Mouse (Mus musculus) neural tube, embryonic 13.5 days (tissue): Measurements from ENCODE around the gene Cep104. TPM values are rescaled to one million over a fixed set of nuclear protein-coding genes. Genes with fewer than 3 reads are reported as not detected.

ENCODE experiments used
- ATAC-seq: fragments of 200-750 bp; cut with Nextera tagmentation; 2 replicates; pipeline ENCODE4 v1.8.0; 2017; ENCODE audit warnings: low read depth, mild to moderate bottlenecking, moderate TSS enrichment, moderate library complexity
- H3K27ac ChIP-seq: fragments of 300-500 bp; sonication (generic); replicated peaks from 2 replicates; pipeline ENCODE4 v1.5.1; 2015; ENCODE audit warnings: moderate library complexity, mild to moderate bottlenecking, inconsistent platforms
- H3K27me3 ChIP-seq: fragments of 300-500 bp; sonication (generic); 2 replicates; pipeline ENCODE4 v1.6.1; 2015; ENCODE audit warnings: mild to moderate bottlenecking, inconsistent platforms
- H3K36me3 ChIP-seq: fragments of 300-500 bp; sonication (generic); 2 replicates; pipeline ENCODE4 v1.6.1; 2015; ENCODE audit warnings: mild to moderate bottlenecking, inconsistent platforms
- H3K4me1 ChIP-seq: fragments of 300-500 bp; sonication (generic); replicated peaks from 2 replicates; pipeline ENCODE4 v1.6.1; 2015; ENCODE audit warnings: inconsistent platforms
- H3K4me2 ChIP-seq: fragments of 300-500 bp; sonication (generic); 2 replicates; pipeline ENCODE4 v1.6.1; 2015; ENCODE audit warnings: inconsistent platforms, mild to moderate bottlenecking, moderate library complexity
- H3K4me3 ChIP-seq: fragments of 300-500 bp; sonication (generic); 2 replicates; pipeline ENCODE4 v1.5.1; 2015; ENCODE audit warnings: mild to moderate bottlenecking, inconsistent platforms
- H3K9ac ChIP-seq: fragments of 300-500 bp; sonication (generic); 2 replicates; pipeline ENCODE4 v1.6.1; 2015; ENCODE audit warnings: moderate library complexity, mild to moderate bottlenecking, inconsistent platforms
- H3K9me3 ChIP-seq: fragments of 300-500 bp; sonication (generic); 2 replicates; pipeline ENCODE4 v1.6.1; 2016; ENCODE audit warnings: inconsistent platforms
- WGBS: fragments of 180-500 bp; shearing (Covaris S2); methylation state at CpG from one replicate; pipeline ENCODE4 v1.1.7; 2015; 5-methylcytosine and 5-hydroxymethylcytosine counted together
- polyA plus RNA-seq: library from polyadenylated mRNA; unstranded; fragments of >200 nt; fragmentation: Nextera tagmentation; extraction: Ambion mirVana; gene quantifications from 2 replicates; pipeline ENCODE4 v1.2.1, GENCODE M21; 2015

The Cep104 gene
- polyA plus RNA-seq, 1 experiment from 2014 or later = 16.4 TPM

GRCm38 (mm10) chr4:154023754-154024601 lies 49.0 kb downstream of the Cep104 start:
- 28% methylated on average over 8 of the region's 8 CpGs for WGBS
- Histone ChIP-seq H3K27me3 (peaks cover 41% of the 10 kb centered on the region), H3K27ac (no peak overlapping the region), H3K4me2 (no peak overlapping the region), H3K4me3 (no peak overlapping the region), H3K9ac (0 out of 2 replicates have a peak overlapping the region, but pooled peaks have one; percentile 12), H3K4me1 (peaks cover 28% of the 10 kb centered on the region), H3K36me3 (peaks cover 34% of the 10 kb centered on the region), H3K9me3 (no peaks in the 10 kb centered on the region)
- ATAC-seq = no peak

DNA sequence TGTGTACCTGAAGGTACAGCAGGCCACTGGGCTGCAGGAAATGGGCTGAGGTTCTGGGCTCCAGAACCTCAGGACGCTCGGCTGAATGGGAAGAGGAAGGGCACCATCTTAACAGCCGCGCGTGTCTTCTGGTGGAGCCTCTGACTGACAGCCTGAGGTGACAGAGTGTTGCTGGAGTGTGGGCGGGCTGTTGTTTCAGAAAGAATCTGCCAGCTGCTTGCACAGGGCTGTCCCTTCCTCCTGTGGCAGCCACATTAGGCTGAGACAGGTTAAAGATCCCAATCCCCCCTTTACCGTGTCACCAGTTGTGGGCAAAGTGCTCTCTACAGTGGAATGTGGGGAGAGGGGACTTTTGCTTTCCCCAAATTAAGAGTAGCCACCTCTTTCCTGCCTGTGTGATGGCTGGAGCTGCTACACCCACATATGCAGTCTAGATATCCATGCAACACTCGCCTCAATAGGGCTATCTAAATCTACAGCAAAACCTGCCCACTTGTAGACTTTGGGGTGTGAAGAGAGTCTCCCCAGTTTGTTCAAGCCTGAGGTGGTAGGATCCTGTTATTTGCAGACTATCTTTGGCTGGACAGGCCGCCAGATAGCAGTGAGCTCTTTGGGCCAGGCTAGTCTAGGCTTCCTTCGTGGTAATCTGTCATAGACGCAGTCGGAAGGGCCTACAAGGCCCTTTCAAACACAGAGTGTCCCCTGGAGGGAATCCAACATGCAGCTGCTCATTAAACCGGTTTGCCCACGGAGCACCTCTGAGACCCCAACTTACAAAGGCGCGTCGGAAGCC lies 49.9 kb downstream of the Cep104 start:
- peak overlapping the region; percentile 59 for H3K4me2 ChIP-seq
- no peaks in the 10 kb centered on the region for H3K9me3 ChIP-seq
- ATAC-seq = no peak
- H3K36me3 ChIP-seq = peaks cover 24% of the 10 kb centered on the region
- H3K4me3 ChIP-seq = peak overlapping the region; percentile 33; the same call in 1 of the 2 replicates
- H3K4me1 ChIP-seq = peaks cover 28% of the 10 kb centered on the region
- 0 out of 2 replicates have a peak overlapping the region, but pooled peaks have one; percentile 31 for H3K9ac ChIP-seq
- no peak overlapping the region for H3K27ac ChIP-seq
- H3K27me3 ChIP-seq = peaks cover 41% of the 10 kb centered on the region
- 43% methylated on average over 17 of the region's 17 CpGs for WGBS

DNA sequence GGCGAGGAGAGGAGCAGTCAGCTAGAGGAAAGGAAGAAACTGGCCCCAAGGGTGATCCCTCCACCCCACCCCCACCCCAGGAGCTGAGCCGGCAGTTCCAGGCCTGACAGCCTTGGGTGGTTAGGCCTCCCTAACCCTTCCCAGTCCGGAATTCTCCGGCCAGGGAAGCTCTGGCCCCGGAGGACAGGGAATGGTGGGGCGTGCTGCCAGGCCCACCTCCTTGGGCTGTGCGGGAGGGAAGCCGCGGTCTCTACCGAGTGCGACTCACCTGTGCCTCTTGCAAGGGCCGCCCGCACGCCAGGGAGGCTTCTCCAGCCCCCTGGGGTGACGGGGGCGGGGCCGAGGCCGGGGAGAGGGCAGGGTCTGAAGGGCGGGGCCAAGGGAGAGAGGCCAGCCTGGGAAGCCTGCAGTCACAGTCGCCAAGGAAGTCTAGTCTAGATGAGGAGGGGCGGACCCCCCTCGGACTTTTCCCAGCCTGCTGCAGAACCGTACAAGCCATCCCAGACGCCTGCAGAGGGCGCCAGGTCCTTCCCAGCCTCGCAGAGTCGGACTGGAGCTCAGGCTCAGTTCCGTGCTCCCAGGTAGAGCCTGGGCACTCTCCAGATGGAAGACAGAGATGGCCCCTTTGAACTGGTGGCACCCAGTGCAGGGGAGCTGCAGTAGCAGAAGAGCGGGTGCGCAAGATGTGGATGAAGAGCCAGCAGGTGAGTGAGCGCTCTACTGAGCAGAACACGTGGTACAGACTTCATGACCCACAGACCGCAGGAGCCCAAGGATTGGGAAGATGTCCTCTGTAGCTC lies 50.8 kb downstream of the Cep104 start, which contains the start of gene Smim1:
Gene Smim1, minus strand, starts transcription at position 590 of the 800 bp plus-strand sequence.
- Histone ChIP-seq H3K36me3 (peaks cover 15% of the 10 kb centered on the region), H3K27ac (no peak within 1 kb of the TSS)
- WGBS = 2% methylated on average over 33 of the region's 33 CpGs

DNA sequence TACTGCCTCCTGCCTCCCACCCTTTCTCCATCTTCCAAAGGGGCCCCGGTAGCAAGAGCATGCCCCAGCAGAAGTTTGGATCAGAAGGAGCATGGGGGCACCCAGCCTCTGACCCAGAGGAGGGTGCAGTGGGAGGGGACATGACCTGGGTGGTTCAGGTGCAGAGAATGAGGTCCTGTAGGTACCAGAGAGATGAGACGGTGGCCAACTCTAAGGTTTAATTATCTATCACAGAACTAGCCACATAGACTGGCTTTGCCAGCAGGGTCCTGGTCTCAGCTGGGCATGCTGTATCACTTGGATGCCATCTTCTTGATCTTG lies 51.4 kb downstream of the Cep104 start:
- Histone ChIP-seq H3K4me2 (peak overlapping the region; percentile 59), H3K27ac (no peak overlapping the region), H3K27me3 (peaks cover 41% of the 10 kb centered on the region), H3K4me3 (peak overlapping the region; percentile 33), H3K36me3 (peaks cover 10% of the 10 kb centered on the region), H3K4me1 (peaks cover 28% of the 10 kb centered on the region), H3K9me3 (no peaks in the 10 kb centered on the region), H3K9ac (peak overlapping the region; percentile 48)
- WGBS = 34% methylated on average over 2 of the region's 2 CpGs
- ATAC-seq = peak; percentile 4; the same call in 1 of the 2 replicates

More for the DNA sequence above, 50.8 kb downstream of the Cep104 start, which contains the start of gene Smim1:
- Histone ChIP-seq H3K9ac (peak within 1 kb of the TSS; percentile 48), H3K9me3 (no peaks in the 10 kb centered on the region), H3K4me2 (peak within 1 kb of the TSS; percentile 59), H3K4me1 (peaks cover 28% of the 10 kb centered on the region), H3K27me3 (peaks cover 41% of the 10 kb centered on the region), H3K4me3 (peak within 1 kb of the TSS; percentile 33)
- ATAC-seq = peak; percentile 45

- no peaks in the 10 kb centered on the region for H3K36me3 ChIP-seq
- no peak overlapping the region for H3K4me2 ChIP-seq
- ATAC-seq = no peak
- no peak overlapping the region for H3K4me3 ChIP-seq
- 86% methylated on average over 7 of the region's 7 CpGs for WGBS
- H3K27me3 ChIP-seq = peaks cover 41% of the 10 kb centered on the region
- H3K9ac ChIP-seq = no peak overlapping the region
- H3K4me1 ChIP-seq = peaks cover 28% of the 10 kb centered on the region
- no peaks in the 10 kb centered on the region for H3K9me3 ChIP-seq
- no peak overlapping the region for H3K27ac ChIP-seq
Measured at GRCm38 (mm10) chr4:154028066-154028465, 53.1 kb downstream of the Cep104 start.

DNA sequence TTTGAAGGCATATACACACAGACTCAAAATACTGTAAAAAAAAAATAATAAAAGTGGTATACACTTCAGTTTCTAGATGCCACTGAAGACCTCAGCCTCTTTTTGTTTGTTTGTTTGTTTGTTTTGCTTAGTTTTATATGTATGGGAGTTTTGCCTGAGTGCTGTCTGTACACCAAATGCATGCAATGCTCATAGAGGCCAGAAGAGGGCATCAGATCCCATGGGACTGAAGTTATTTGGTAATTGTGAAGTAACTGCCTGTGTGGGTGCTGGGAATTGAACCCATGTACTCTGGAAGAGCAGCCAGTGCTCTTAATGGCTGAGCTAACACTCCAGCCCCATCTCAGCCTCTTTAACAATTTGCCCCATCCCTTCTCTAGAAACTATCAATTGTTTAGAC lies 53.7 kb downstream of the Cep104 start:
- H3K4me1 ChIP-seq = peaks cover 27% of the 10 kb centered on the region

DNA sequence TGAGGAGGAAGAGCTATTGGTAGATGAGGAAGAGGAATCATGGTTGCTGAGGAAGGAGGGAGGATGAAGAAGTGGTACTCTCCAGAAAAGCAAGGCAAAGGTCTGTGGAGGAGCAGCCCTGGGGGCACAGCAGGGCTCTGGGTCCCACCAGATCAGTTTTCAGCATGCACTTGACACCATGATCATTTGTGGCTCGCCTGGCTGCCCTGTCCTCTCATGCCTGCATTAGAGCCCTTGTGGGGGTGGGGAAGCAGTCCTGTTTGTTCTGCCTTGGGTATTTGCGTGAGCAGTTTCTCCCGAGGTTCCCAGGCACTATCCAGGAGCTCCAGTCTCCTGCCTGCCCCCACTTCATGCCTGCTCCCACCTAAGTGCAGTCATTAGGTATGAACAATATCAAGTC lies 62.1 kb downstream of the Cep104 start:
- Histone ChIP-seq H3K4me3 (no peak overlapping the region), H3K36me3 (no peaks in the 10 kb centered on the region), H3K27me3 (peaks cover 3% of the 10 kb centered on the region; the same call in 1 of the 2 replicates), H3K27ac (no peak overlapping the region), H3K4me1 (no peaks in the 10 kb centered on the region), H3K9ac (no peak overlapping the region), H3K9me3 (no peaks in the 10 kb centered on the region), H3K4me2 (no peak overlapping the region)
- no peak for ATAC-seq
- 52% methylated on average over 3 of the region's 3 CpGs for WGBS

More for the DNA sequence above, 53.7 kb downstream of the Cep104 start:
- no peaks in the 10 kb centered on the region for H3K9me3 ChIP-seq
- H3K4me3 ChIP-seq = no peak overlapping the region
- H3K27ac ChIP-seq = no peak overlapping the region
- H3K4me2 ChIP-seq = no peak overlapping the region
- H3K36me3 ChIP-seq = no peaks in the 10 kb centered on the region
- H3K27me3 ChIP-seq = peaks cover 41% of the 10 kb centered on the region
- H3K9ac ChIP-seq = no peak overlapping the region
- no peak for ATAC-seq

DNA sequence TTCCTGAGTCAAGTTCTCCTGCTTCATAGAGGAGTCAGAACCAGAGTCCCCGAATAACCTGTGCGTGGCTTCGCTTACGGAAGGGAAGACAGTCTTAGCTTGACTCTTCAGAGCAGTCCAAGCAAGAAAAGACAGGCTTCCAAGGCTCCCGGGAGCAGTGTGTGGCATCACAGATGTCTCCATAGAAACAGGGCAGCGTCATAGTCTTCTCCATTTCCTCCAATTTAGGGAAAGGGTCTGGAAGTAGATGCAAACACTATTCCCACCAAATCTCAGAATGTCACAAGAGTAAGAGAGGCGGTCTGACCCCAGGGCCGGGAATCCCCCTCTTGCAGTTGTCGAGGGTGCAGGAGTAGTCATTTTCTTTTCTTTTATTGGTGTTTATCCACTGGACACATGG lies 67.6 kb downstream of the Cep104 start, which contains the start of gene Ccdc27:
Gene Ccdc27, minus strand, starts transcription at position 101 of the 400 bp plus-strand sequence.
- no peak within 1 kb of the TSS for H3K4me2 ChIP-seq
- no peaks in the 10 kb centered on the region for H3K36me3 ChIP-seq
- no peaks in the 10 kb centered on the region for H3K4me1 ChIP-seq
- H3K9me3 ChIP-seq = no peaks in the 10 kb centered on the region
- 88% methylated on average over 9 of the region's 9 CpGs for WGBS
- H3K9ac ChIP-seq = no peak within 1 kb of the TSS
- H3K27me3 ChIP-seq = peaks cover 3% of the 10 kb centered on the region; the same call in 1 of the 2 replicates
- H3K4me3 ChIP-seq = no peak within 1 kb of the TSS
- H3K27ac ChIP-seq = no peak within 1 kb of the TSS
- ATAC-seq = no peak

DNA sequence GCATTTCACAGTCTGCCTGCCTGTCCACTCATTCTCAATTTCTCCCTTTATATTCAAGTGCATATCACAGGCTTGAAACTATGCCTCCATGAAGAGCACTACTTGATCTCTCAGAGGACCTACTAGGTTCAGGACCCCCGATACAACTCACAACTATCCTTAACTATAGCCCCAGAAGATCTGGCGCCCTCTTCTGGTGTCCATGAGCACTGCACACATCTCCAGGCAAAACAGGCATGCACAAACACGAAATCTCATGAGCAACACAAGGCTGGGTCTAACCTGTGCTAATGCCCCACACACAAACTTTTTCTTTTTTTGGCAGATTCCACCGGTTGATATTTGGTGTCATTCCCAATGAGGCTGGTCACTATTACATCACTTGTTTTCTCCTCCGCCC lies 70.8 kb downstream of the Cep104 start:
- WGBS = 69% methylated on average over 5 of the region's 5 CpGs
- Histone ChIP-seq H3K4me3 (no peak overlapping the region), H3K27me3 (peaks cover under 1% of the 10 kb centered on the region; the same call in 1 of the 2 replicates), H3K36me3 (no peaks in the 10 kb centered on the region), H3K9ac (no peak overlapping the region), H3K9me3 (no peaks in the 10 kb centered on the region), H3K4me1 (no peaks in the 10 kb centered on the region), H3K4me2 (no peak overlapping the region), H3K27ac (no peak overlapping the region)
- no peak for ATAC-seq

DNA sequence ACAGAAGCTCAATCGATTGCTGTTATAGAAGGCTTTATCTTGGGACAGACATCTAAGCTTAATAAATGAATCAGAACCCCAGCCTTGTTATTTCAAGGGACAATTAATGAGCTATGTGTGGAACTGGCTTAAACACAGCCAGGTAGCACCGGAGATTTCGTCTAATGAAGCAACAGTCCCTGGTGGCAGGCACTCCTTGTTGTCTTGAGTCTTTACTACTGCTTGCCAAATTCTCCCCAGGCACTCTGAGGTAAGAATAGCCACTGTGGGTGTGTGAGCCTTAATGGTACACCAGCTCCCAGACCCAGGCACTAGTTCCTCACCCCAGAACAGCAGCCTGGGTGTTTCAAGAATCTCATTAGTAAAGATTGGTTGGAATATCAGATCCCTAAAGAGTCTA lies 76.4 kb downstream of the Cep104 start:
- Histone ChIP-seq H3K9ac (no peak overlapping the region), H3K4me2 (no peak overlapping the region), H3K4me1 (no peaks in the 10 kb centered on the region), H3K27me3 (peaks cover 3% of the 10 kb centered on the region; the same call in 1 of the 2 replicates), H3K4me3 (no peak overlapping the region), H3K9me3 (no peaks in the 10 kb centered on the region), H3K36me3 (no peaks in the 10 kb centered on the region), H3K27ac (no peak overlapping the region)
- WGBS = 91% methylated on average over 3 of the region's 3 CpGs
- ATAC-seq = no peak

DNA sequence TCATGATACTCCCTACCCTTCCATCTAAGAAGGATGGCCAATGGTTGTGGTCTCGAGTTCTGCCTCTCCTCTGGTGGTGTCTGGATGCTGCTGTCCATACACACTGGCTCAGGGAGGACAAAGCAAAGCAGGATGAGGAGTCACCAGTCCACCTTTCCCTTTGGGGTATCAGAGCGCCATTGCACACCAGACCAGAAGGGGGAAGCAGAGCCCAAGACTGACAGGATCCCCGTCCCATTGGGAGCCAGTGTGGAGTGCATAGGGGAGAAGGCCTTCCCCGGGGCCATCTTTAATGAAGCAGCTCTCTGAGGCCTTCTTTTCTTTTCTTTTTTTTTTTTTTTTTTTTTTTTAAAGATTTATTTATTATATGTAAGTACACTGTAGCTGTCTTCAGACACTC lies 78.1 kb downstream of the Cep104 start:
- ATAC-seq = no peak
- Histone ChIP-seq H3K4me1 (no peaks in the 10 kb centered on the region), H3K36me3 (no peaks in the 10 kb centered on the region), H3K4me2 (no peak overlapping the region), H3K9me3 (no peaks in the 10 kb centered on the region), H3K27me3 (peaks cover 3% of the 10 kb centered on the region; the same call in 1 of the 2 replicates), H3K4me3 (no peak overlapping the region), H3K9ac (no peak overlapping the region), H3K27ac (no peak overlapping the region)
- 59% methylated on average over 4 of the region's 4 CpGs for WGBS
